Mouse (Mus musculus): ENCODE results near the gene Acadsb.
"Not testable (repeated sequence)": the region's sequence is repeated elsewhere in the genome, so short reads cannot be mapped to it uniquely, and the experiment has no call there.

The Acadsb gene

DNA sequence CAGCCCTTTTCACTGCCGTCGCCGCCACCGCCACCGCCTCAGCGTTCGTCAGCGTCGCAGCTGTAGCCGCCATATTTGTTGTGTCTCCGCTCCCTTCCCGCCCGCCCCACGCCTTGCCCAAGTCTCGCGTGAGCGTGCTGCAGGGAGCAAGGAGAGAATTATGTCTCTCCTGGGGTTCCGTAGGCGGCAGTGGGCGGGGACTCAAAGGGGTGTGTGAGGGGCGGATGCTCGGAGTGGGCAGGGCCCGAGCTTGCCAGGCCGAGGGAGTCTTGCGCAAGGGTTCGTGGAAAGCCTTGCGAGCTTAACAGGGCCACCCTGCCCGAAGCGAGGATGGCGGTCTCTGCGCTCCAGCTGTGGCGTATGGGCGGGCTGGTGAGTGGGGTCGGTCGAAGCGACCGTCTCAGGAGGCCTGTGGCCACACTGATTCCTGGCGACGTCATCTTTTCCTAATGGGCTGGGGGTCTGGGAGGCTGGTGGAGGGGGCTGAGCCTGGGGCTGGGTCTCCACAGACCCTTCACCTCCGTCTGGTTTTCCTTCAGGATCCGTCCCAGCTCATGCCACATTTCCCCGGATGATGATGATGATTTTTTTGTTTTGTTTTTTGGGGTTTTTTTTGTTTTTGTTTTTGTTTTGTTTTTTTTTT, at the start of gene Acadsb, which contains the start of gene Ikzf5:
Acadsb (plus strand) TSS at position 186 of the 643 bp plus-strand sequence.
Ikzf5 (minus strand) TSS at position 106 of the 643 bp plus-strand sequence.
- DNase-seq = peak; percentile 100

GRCm38 (mm10) chr7:131362269-131362614, 48.2 kb upstream of the Acadsb start:
- DNase-seq = no peak

DNA sequence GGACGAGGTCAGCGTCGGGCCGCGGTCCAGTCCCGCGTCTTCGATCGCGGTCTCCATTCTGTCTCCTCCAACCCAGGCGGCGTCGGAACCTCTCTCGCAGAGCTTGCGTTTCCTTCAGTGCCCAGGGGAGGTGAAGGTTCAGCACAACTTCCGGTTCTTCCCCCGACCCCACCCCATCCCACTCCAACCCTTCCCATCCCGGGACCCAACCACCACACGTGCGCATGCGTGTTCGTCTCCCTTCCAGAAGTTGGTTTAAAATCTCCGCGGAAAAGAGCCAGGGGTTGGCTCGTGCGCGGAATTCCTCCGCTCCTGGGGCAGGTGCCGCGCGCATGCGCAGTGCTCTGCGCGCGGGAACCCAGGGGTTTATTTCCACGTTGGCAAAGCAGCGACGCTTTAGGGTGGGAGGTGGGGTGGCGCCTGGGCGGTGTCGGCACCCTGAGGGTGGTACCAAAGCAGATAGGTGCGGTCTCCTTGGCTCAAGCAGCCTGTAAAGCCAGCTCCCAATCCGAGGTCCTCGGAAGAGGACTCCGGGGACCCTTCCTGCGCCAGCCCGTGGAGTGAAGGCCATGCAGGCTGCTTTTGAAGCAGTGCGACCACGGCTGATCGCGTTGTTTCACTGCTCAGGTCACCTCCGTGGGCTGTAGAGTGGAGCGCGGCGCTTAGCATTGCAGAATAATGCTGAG, 47.6 kb upstream of the Acadsb start, which contains the start of gene 2310057M21Rik:
2310057M21Rik (minus strand) TSS at position 145 of the 686 bp plus-strand sequence.
- peak; percentile 98 for DNase-seq

DNA sequence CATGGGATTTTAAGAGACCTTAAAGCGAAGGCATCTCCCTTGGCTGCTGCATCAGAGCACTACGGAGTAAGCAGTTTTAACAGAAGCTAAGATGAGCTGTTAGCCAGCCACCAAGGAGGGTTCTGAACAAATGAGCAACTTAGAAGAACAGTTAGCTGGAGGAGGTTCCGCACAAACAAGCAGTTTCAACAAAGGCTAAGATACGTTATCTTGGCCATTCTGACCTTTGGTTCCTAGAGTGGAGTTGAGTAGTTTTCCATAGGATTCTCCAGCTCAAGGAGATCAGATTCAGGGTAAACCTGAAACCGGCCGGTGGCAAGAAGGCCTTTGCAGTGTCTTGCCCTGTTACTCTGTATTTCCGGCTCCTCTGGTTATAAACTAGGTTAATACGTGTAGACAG, 46.3 kb upstream of the Acadsb start:
- no peak for DNase-seq

DNA sequence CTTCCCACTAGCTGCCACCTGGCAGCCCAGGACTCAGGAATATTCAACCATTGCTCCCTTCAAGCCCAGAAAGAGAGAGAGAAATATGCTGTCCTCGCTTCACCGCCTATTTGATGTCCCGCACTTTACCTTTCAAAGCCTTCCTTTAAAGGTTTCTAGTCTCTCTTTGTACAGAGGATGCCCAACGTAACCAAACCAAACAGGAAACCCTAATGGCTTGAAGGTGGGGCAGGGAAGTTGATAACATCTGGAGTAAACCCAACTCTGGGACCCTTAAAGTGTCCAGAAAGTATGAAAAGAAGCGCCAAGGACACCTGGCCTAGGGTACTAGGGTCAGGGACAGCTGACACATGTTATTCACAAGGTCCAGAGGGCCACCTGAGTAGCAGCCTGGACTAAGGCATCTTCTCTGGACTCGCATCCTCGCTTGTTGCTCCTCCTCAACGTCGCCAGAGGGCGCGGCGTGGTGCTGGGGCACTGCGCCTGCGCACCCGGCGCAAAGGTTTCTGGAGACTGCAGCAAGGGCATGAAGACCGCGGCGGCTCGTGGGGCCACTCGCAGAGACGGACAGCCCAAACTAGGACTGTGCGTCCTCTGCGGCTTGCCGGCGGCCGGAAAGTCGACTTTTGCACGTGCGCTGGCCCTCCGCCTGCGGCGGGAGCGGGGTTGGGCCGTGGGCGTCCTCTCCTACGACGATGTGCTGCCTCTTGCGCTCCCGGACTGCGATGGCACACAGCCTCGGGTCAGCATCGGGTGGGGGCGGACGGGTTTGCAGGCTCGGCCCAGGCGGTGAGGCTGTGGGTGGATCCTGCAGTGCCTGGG, 39.5 kb upstream of the Acadsb start, which contains the start of gene Pstk:
Pstk (plus strand) TSS at position 494 of the 822 bp plus-strand sequence.
- peak; percentile 93 for DNase-seq

DNA sequence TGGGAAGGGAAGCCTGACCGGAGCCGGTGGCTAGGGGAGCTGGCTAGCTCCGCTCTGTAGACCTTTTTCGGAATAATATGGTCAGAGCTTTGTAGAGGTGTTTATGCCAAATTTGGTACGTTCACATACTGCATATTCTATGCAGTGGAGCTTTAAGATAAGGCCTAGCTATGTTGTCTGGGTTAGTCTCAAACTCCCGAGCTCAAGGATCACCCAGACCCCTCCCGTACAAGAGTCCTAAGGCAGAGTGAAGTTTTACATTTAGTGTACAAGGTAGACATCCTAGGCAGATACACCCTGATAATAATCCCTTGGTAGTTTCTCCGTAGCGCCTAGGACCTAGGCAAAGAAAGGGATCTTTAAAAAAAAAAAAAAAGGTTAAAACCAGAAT, 38.9 kb upstream of the Acadsb start:
- no peak for DNase-seq

GRCm38 (mm10) chr7:131371880-131372651, 38.3 kb upstream of the Acadsb start:
- no peak for DNase-seq

DNA sequence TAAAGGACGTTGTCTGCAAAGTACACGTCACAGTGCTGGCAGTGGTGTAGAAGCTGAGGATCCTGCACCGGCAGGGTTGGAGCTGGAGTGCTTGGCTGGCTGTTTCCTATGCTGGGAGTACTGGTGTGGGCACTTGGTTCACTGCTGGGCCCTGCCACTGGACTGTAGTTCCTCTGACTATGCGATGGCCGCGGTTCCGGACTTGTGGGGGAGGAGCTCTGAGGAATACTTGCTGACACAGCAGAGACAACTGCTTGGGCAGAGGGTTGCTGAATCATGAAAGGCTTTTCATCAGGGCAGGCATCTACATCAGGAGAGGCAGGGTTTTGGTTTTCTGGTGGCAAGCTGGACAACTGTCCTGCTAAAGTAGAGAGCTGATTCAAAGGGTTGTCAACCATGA, 18.6 kb upstream of the Acadsb start:
- DNase-seq = not testable (repeated sequence)

DNA sequence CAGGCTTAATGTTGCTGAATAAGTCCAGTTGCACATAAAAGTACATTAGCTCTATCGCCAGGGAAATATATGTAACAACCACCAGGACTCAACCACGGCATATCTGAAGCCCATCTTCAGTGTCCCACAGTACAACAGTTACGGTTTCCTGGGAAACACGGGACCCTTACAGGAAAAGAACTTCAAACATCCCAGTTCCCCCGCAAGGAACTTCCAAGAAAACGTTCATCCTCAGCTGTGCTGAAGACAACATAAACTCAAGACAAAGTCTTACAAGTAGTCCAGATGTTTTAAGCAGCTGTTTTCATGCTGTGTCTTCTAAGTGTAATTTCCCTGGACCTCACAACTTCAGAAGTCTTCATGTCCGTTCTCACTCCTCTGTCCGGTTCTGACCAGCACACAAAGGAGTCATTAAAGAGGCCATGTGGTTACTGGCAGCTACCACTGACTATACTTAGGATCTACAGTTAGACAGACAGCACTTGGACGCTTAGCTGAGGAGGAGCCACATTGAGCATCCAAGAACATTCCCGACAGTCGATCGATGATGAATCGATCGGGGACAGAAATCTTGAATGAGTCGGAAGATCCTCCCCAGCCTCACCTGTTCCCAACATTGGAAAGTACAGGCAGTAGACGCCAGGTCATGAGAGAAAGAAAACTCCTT, 947 bp upstream of the Acadsb start:
- peak; percentile 27 for DNase-seq

DNA sequence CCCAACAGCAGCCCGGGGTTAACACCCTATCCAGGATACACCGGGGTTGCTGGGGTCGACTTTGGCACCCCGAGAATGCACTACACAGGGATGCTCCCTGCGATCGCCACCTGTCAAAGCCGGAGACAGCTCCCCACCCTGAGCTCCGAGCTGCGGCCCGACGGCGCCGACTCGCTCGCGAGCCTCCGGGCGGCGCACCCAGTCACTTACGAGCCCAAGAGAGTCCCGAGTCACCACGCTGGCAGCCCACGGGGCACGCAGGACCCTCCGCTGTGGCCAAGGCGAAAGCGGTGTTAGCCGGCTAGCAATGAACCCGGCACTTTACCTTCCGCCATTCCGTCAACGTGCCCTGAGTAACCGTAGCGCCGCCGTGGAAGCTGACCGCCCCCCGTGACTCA, 414 bp upstream of the Acadsb start:
- DNase-seq = no peak

- peak; percentile 41 for DNase-seq
Observed at GRCm38 (mm10) chr7:131411221-131411940, 980 bp downstream of the Acadsb start.

- DNase-seq = no peak
Observed at GRCm38 (mm10) chr7:131411941-131412270, 1.5 kb downstream of the Acadsb start.

GRCm38 (mm10) chr7:131416742-131417141, 6.3 kb downstream of the Acadsb start:
- not testable (repeated sequence) for DNase-seq

DNA sequence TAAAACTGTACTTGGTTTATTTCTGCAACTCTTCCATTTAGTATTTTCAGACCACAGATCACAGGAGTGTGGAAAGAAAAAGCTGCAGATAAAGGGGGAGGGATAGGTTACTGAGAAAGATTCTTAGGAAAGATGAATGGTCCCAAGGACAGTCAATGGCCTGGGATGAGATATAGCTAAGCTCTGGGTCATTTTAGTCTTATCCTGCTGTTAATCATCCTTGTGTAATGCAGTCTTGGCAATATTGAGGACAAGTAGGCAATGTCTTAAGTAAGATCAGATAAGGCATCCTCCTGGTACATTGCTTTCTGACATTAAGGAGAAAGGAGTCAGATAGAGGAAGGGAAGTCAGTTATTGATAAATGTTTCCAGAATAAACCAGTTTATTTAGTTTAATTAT, 7.2 kb downstream of the Acadsb start:
- no peak for DNase-seq

DNA sequence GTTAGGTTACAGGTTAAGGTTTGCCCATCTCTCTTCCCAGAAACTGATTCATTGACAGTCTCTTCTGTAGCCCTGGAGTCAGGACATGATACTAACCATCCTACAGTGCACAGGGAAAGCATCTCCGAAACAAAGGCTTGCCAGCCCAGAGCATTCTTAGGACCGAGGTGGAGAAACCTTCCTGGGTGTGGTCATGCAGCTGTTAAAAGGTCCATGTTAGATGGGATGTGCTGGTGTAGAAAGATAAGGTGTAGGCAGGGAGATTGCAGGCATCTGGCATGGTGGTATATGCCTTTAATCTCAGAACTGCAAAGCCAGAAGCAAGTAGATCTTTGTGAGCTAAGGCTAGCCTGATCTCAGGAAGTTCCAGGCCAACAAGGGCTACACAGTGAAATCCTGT, 14.5 kb downstream of the Acadsb start:
- no peak for DNase-seq

DNA sequence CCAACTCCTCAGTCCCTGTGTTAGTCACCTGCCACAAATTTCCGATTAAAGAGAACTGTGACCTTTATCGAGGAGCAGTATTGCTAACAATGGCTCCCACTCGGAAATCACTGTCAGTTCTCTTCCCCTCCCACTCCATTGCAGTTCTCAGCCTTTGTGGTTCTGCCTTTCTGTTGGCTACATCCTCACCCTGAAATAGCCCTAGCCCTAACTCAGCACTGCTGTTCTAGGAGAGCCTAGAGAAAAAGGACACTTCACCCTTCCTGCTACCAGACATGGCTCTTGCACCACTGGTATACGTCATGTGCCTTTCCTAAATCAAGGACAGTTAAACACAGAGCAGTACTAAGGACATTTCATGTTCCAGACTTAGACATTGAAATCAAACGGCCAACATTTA, 16.9 kb downstream of the Acadsb start:
- DNase-seq = no peak

- peak; percentile 32 for DNase-seq
Observed at GRCm38 (mm10) chr7:131432244-131432643, 21.8 kb downstream of the Acadsb start.

DNA sequence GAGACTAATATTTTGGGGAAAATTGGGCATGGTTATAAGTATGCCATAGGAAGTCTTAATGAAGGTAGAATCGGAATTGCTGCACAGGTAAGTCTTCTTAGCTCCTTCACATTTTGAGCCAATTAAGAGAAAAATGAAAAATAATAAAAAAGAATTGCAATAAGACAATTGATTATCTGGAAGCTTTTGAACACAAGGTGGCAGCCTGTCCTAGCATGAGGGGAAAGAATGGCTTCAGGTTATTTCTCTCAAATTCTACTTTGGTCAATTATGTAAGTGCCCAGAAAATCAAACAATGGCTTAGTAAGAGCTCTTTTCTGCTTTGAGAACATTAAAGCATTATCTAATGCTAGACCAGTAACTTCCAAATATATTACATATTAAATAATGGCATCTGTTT, 23.9 kb downstream of the Acadsb start:
- DNase-seq = no peak

GRCm38 (mm10) chr7:131437051-131437450, 26.6 kb downstream of the Acadsb start:
- no peak for DNase-seq

DNA sequence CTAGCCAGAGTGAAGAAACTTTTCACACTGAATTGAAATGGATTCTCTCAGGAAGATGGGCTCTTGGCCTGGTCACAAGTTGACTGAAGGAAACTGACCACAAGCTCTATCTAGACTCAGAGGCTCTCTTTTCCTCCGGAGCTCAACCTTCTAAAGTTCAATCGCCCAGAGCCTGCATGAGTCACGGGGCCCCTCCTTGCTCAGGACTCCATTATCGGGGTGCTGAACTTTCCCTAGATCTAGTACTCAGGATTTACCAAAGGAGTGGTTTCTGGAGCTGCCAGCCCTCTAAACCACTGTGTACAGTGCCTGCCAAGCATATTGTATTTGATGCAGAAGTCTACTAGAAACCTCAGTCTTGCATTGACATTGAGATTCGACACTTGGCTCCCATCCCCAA, 46.3 kb downstream of the Acadsb start:
- DNase-seq = no peak

DNA sequence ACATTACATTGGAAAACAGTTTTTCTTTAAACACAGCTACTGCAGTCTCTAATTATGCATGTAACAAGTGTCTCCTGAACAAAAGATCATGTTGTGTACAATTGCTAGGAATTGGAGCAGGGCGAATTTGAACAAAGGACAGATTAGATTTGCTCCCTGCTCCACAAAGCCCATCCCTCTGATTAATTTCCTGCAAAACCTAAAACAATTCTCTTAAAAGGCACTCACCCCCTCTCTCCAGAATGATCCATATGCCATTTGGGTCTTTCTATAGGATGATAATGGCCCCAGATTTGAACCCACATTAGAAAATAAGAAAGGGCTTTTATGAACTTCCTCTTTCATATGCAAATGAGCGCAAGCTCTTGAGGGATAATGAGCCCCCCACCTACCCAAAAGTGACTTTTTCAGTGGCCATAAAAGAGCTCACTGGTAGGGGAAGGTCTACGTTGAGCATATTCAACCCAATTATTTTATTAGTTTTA, 54.8 kb downstream of the Acadsb start:
- DNase-seq = no peak

GRCm38 (mm10) chr7:131465735-131466134, 55.3 kb downstream of the Acadsb start:
- DNase-seq = no peak
